Mouse (Mus musculus) forebrain, embryonic 16.5 days (tissue): ENCODE measurements around the gene Ak1. TPM values are rescaled to one million over a fixed set of nuclear protein-coding genes. Genes with fewer than 3 reads are reported as not detected.

ENCODE experiments used
- ATAC-seq: fragments of 200-750 bp; cut with Nextera tagmentation; 2 replicates; pipeline ENCODE4 v1.8.0; 2017; ENCODE audit warnings: mild to moderate bottlenecking, moderate library complexity
- H3K27ac ChIP-seq: fragments of 300-500 bp; sonication (generic); 2 replicates; pipeline ENCODE4 v1.5.1; 2014; ENCODE audit warnings: low read length, control low read depth
- H3K27me3 ChIP-seq: fragments of 300-500 bp; sonication (generic); replicated peaks from 2 replicates; pipeline ENCODE4 v1.6.1; 2014; ENCODE audit warnings: low read length; ENCODE audit not compliant: control insufficient read depth, insufficient read depth
- H3K36me3 ChIP-seq: fragments of 300-500 bp; sonication (generic); 2 replicates; pipeline ENCODE4 v1.6.1; 2014; ENCODE audit not compliant: control insufficient read depth, insufficient read depth
- H3K4me1 ChIP-seq: fragments of 300-500 bp; sonication (generic); replicated peaks from 2 replicates; pipeline ENCODE4 v1.6.1; 2014; ENCODE audit warnings: low read length; ENCODE audit not compliant: control insufficient read depth, insufficient read depth
- H3K4me2 ChIP-seq: fragments of 300-500 bp; sonication (generic); 2 replicates; pipeline ENCODE4 v1.6.1; 2014; ENCODE audit warnings: mild to moderate bottlenecking, low read length, control low read depth
- H3K4me3 ChIP-seq: fragments of 300-500 bp; sonication (generic); replicated peaks from 2 replicates; pipeline ENCODE4 v1.5.1; 2014; ENCODE audit warnings: mild to moderate bottlenecking, low read length, control low read depth
- H3K9ac ChIP-seq: fragments of 300-500 bp; sonication (generic); replicated peaks from 2 replicates; pipeline ENCODE4 v1.6.1; 2014; ENCODE audit warnings: low read depth, low read length, control low read depth
- H3K9me3 ChIP-seq: fragments of 300-500 bp; sonication (generic); 2 replicates; pipeline ENCODE4 v1.6.1; 2016; ENCODE audit warnings: low read length; ENCODE audit not compliant: control insufficient read depth
- whole genome bisulfite sequencing: fragments of 180-500 bp; shearing (Covaris S2); extraction: QIAGEN DNeasy Blood & Tissue Kit; methylation state at CpG from one replicate; pipeline ENCODE4 v1.1.7; 2014; 5-methylcytosine and 5-hydroxymethylcytosine counted together
- microRNA counts: library from miRNA; unstranded; fragments of <30 nt; microRNA quantifications from one replicate; lab custom pipeline; 2016
- microRNA-seq: library from miRNA; unstranded; fragments of <30 nt; microRNA quantifications from one replicate; pipeline ENCODE4, GENCODE M21; 2017
- polyA plus RNA-seq: library from polyadenylated mRNA; unstranded; fragments of >200 nt; fragmentation: Nextera tagmentation; extraction: Ambion mirVana; gene quantifications from 2 replicates; pipeline ENCODE4 v1.2.1, GENCODE M21; 2015

Ak1 gene
- polyA plus RNA-seq, 1 experiment from 2014 or later, result 91.2 TPM

- no peak overlapping the region for H3K4me2 ChIP-seq
- no peaks in the 10 kb centered on the region for H3K27me3 ChIP-seq
- WGBS, result 63% methylated on average over 6 of the region's 6 CpGs
- no peak overlapping the region for H3K9ac ChIP-seq
- no peak overlapping the region for H3K4me3 ChIP-seq
- H3K4me1 ChIP-seq, result no peaks in the 10 kb centered on the region
- no peak overlapping the region for H3K27ac ChIP-seq
- peak; percentile 26; the same call in 1 of the 2 replicates for ATAC-seq
- no peaks in the 10 kb centered on the region for H3K9me3 ChIP-seq
- peaks cover 13% of the 10 kb centered on the region for H3K36me3 ChIP-seq
These were observed 60.2 kb downstream of the Ak1 start for GRCm38 (mm10) chr2:32681754-32682153.

GRCm38 (mm10) chr2:32682721-32683417, 61.3 kb downstream of the Ak1 start:
- no peak overlapping the region for H3K27ac ChIP-seq
- H3K9me3 ChIP-seq, result no peaks in the 10 kb centered on the region
- no peak overlapping the region for H3K4me3 ChIP-seq
- no peak overlapping the region for H3K9ac ChIP-seq
- WGBS, result 83% methylated on average over 14 of the region's 14 CpGs
- H3K27me3 ChIP-seq, result no peaks in the 10 kb centered on the region
- peaks cover 13% of the 10 kb centered on the region for H3K36me3 ChIP-seq
- H3K4me2 ChIP-seq, result no peak overlapping the region
- ATAC-seq, result no peak
- no peaks in the 10 kb centered on the region for H3K4me1 ChIP-seq

- H3K4me2 ChIP-seq, result no peak overlapping the region
- H3K4me1 ChIP-seq, result no peaks in the 10 kb centered on the region
- no peak overlapping the region for H3K4me3 ChIP-seq
- no peak for ATAC-seq
- H3K9ac ChIP-seq, result no peak overlapping the region
- H3K36me3 ChIP-seq, result peaks cover 13% of the 10 kb centered on the region
- no peaks in the 10 kb centered on the region for H3K9me3 ChIP-seq
- H3K27ac ChIP-seq, result no peak overlapping the region
- WGBS, result 91% methylated on average over 10 of the region's 10 CpGs
- no peaks in the 10 kb centered on the region for H3K27me3 ChIP-seq
These were observed 62.1 kb downstream of the Ak1 start for GRCm38 (mm10) chr2:32683701-32684100.

MicroRNAs within 50 kb of the gene (microRNA counts, 519-probe panel; counts per million panel counts)
- not detected for microRNA mmu-miR-1954 (lab: Ali Mortazavi, UCI)

Small RNAs within 50 kb of the gene (microRNA-seq; reads per million reads assigned to microRNA genes)
- gene Gm47291 (not detected), gene Mir1954 (not detected)

Other genes with a start within 250 kb of the Ak1 start
- 67.8 and 77.7 TPM in 2 replicates for gene 1110008P14Rik, start 239.8 kb upstream of the Ak1 start, polyA plus RNA-seq
- gene Lcn2, start 233.5 kb upstream of the Ak1 start, polyA plus RNA-seq, result not detected in 2 replicates
- gene Ptges2, start 225.9 kb upstream of the Ak1 start, polyA plus RNA-seq, result 35.6 and 42.7 TPM in 2 replicates
- 7.0 and 7.5 TPM in 2 replicates for gene Naif1, start 171.3 kb upstream of the Ak1 start, polyA plus RNA-seq
- 46.9 and 47.7 TPM in 2 replicates for gene Slc25a25, start 170.3 kb upstream of the Ak1 start, polyA plus RNA-seq
- gene Fam102a, start 86.4 kb upstream of the Ak1 start, polyA plus RNA-seq, result 4.7 and 5.6 TPM in 2 replicates
- gene Dpm2, start 50.9 kb upstream of the Ak1 start, polyA plus RNA-seq, result 136 and 141 TPM in 2 replicates
- gene Pip5kl1, start 47.0 kb upstream of the Ak1 start, polyA plus RNA-seq, result 3.9 and 6.8 TPM in 2 replicates
- 0.42 and 0.60 TPM in 2 replicates for gene 9430097D07Rik, start 46.1 kb upstream of the Ak1 start, polyA plus RNA-seq
- gene St6galnac4, start 34.7 kb upstream of the Ak1 start, polyA plus RNA-seq, result 27.4 and 29.6 TPM in 2 replicates
- gene St6galnac6, start 22.0 kb upstream of the Ak1 start, polyA plus RNA-seq, result 18.3 and 21.6 TPM in 2 replicates
- 27.3 and 31.9 TPM in 2 replicates for gene Eng, start 24.8 kb downstream of the Ak1 start, polyA plus RNA-seq
- gene Fpgs, start 82.4 kb downstream of the Ak1 start, polyA plus RNA-seq, result 21.5 and 23.7 TPM in 2 replicates
- gene Cdk9, start 91.3 kb downstream of the Ak1 start, polyA plus RNA-seq, result 82.2 and 85.0 TPM in 2 replicates
- 41.9 and 43.0 TPM in 2 replicates for gene Sh2d3c, start 99.3 kb downstream of the Ak1 start, polyA plus RNA-seq
- 2.8 and 3.5 TPM in 2 replicates for gene 6330409D20Rik, start 119.3 kb downstream of the Ak1 start, polyA plus RNA-seq
- gene Tor2a, start 135.5 kb downstream of the Ak1 start, polyA plus RNA-seq, result 62.1 and 65.4 TPM in 2 replicates
- gene Ttc16, start 153.9 kb downstream of the Ak1 start, polyA plus RNA-seq, result 0.41 and 0.62 TPM in 2 replicates
- gene Ptrh1, start 154.0 kb downstream of the Ak1 start, polyA plus RNA-seq, result 5.4 and 6.9 TPM in 2 replicates
- gene Cfap157, start 162.7 kb downstream of the Ak1 start, polyA plus RNA-seq, result 0.58 and 0.66 TPM in 2 replicates
- 227 and 251 TPM in 2 replicates for gene Stxbp1, start 225.5 kb downstream of the Ak1 start, polyA plus RNA-seq